Comparison of ENCODE assay signal across 16 mouse cellular contexts in the genomic region with DNA sequence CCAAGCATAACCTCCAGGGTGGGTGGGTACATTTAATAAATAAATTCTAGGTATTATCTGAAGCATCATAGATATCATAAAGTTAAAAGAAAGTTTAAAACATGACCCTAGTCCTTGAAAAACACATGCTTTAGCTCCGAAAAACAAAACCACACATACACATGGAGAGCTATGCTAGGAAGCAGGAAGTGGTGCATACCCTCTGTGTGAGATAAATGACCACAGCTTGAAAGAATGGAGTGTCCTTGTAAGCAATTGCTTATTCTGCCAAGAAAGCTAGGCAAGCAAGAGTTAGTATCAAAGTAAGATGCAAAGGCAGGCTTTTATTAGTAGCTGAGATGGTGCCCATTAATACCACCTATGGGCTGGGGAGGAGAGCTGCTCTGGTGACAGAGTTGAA. TPM values are rescaled to one million over a fixed set of nuclear protein-coding genes. Genes with fewer than 3 reads are reported as not detected.
A peak's percentile ranks its signal among the peaks of the same experiment; 100 is the strongest.
DNase-seq lines count a peak whose midpoint lies in the region; ATAC-seq and TF ChIP-seq lines count a peak whose summit lies in the region.
"Had no signal": no experiment of that assay in that cellular context is flagged by ENCODE, and none has a peak within 500 bp of the region (broad histone marks: within the 10 kb centered on the region; RNA-seq: fewer than 3 reads in every experiment).

No protein-coding gene starts in this region.

- no peaks in the 10 kb centered on the region for H3K4me1 ChIP-seq in intestine, embryonic 14.5 days (replicated peaks; ENCODE audit: control insufficient read depth, insufficient read depth, low read length)
- H3K4me1 ChIP-seq in intestine, postnatal 0 days (replicated peaks; ENCODE audit: control insufficient read depth, insufficient read depth, low read length) = no peaks in the 10 kb centered on the region
- H3K4me1 ChIP-seq in lung, embryonic 16.5 days (replicated peaks; ENCODE audit: control insufficient read depth, insufficient read depth, low read length) = peaks cover 17% of the 10 kb centered on the region
- H3K4me1 ChIP-seq in lung, adult 2 months (ENCODE audit: control insufficient read depth, insufficient read depth, low read length) = no peaks in the 10 kb centered on the region; the same call in 1 of the 2 replicates
- H3K4me1 ChIP-seq in hindbrain, embryonic 10.5 days (replicated peaks) = no peaks in the 10 kb centered on the region
- H3K4me1 ChIP-seq: forebrain, embryonic 13.5 days; midbrain, embryonic 10.5 days had no signal

- H3K4me3 ChIP-seq in intestine, embryonic 14.5 days (ENCODE audit: low read depth, low read length) = no peak overlapping the region
- no peak overlapping the region for H3K4me3 ChIP-seq in intestine, postnatal 0 days (ENCODE audit: low read depth, low read length)
- H3K4me3 ChIP-seq in lung, embryonic 16.5 days (ENCODE audit: low read length) = no peak overlapping the region
- H3K4me3 ChIP-seq in lung, adult 2 months (replicated peaks; ENCODE audit: extremely low read depth, low read depth, low read length) = no peak overlapping the region
- no peak overlapping the region for H3K4me3 ChIP-seq in hindbrain, embryonic 10.5 days
- H3K4me3 ChIP-seq: erythroblast, embryonic 14.5 days; forebrain, embryonic 13.5 days; midbrain, embryonic 10.5 days had no signal

- no peaks in the 10 kb centered on the region for H3K27me3 ChIP-seq in intestine, embryonic 14.5 days (replicated peaks; ENCODE audit: control insufficient read depth, insufficient read depth, low read length)
- no peaks in the 10 kb centered on the region for H3K27me3 ChIP-seq in intestine, postnatal 0 days (replicated peaks; ENCODE audit: control insufficient read depth, insufficient read depth, low read length)
- no peaks in the 10 kb centered on the region for H3K27me3 ChIP-seq in lung, embryonic 16.5 days (ENCODE audit: control insufficient read depth, insufficient read depth, low read depth, low read length)
- no peaks in the 10 kb centered on the region for H3K27me3 ChIP-seq in hindbrain, embryonic 10.5 days (ENCODE audit: insufficient read depth, poor library complexity, severe bottlenecking)
- H3K27me3 ChIP-seq: forebrain, embryonic 13.5 days had no signal

- H3K9ac ChIP-seq in intestine, embryonic 14.5 days (ENCODE audit: low read length) = no peak overlapping the region
- no peak overlapping the region for H3K9ac ChIP-seq in intestine, postnatal 0 days (ENCODE audit: low read depth, low read length)
- no peak overlapping the region for H3K9ac ChIP-seq in lung, embryonic 16.5 days (ENCODE audit: low read length)
- H3K9ac ChIP-seq: forebrain, embryonic 13.5 days; liver, embryonic 14.5 days had no signal

- H3K27ac ChIP-seq in intestine, embryonic 14.5 days (ENCODE audit: low read depth) = no peak overlapping the region
- H3K27ac ChIP-seq in intestine, postnatal 0 days (ENCODE audit: low read depth, low read length) = no peak overlapping the region
- H3K27ac ChIP-seq in lung, embryonic 16.5 days (ENCODE audit: low read length) = peak overlapping the region; percentile 88
- H3K27ac ChIP-seq in hindbrain, embryonic 10.5 days = no peak overlapping the region
- H3K27ac ChIP-seq: forebrain, embryonic 13.5 days; liver, embryonic 14.5 days; midbrain, embryonic 10.5 days had no signal

- no peak for ATAC-seq in intestine, embryonic 14.5 days (replicated peaks; ENCODE audit: low FRiP score, low TSS enrichment, low read depth)
- ATAC-seq in intestine, postnatal 0 days = no peak
- ATAC-seq in lung, embryonic 16.5 days (ENCODE audit: low read depth) = peak; percentile 89
- ATAC-seq in megakaryocyte-erythroid progenitor cell, adult 5-6 weeks (replicated peaks; ENCODE audit: low FRiP score, low TSS enrichment, poor library complexity, severe bottlenecking) = 0 out of 2 replicates have a peak, but pooled peaks have one; percentile 26
- ATAC-seq: forebrain, embryonic 13.5 days had no signal

- no peaks in the 10 kb centered on the region for H3K36me3 ChIP-seq in intestine, embryonic 14.5 days (ENCODE audit: control insufficient read depth, insufficient read depth, low read length)
- H3K36me3 ChIP-seq in intestine, postnatal 0 days (ENCODE audit: control insufficient read depth, insufficient read depth) = no peaks in the 10 kb centered on the region
- no peaks in the 10 kb centered on the region for H3K36me3 ChIP-seq in lung, embryonic 16.5 days (ENCODE audit: control insufficient read depth, insufficient read depth, low read length)
- no peaks in the 10 kb centered on the region for H3K36me3 ChIP-seq in hindbrain, embryonic 10.5 days
- H3K36me3 ChIP-seq: midbrain, embryonic 10.5 days had no signal

- no peak for TF ChIP-seq CTCF in intestine, postnatal 0 days (IDR thresholded peaks at IDR 0.05; ENCODE audit: low read depth)
- TF ChIP-seq CTCF in lung, adult 2 months (IDR thresholded peaks at IDR 0.05; ENCODE audit: insufficient read depth, low read length) = no peak

- peak; percentile 47 for DNase-seq in intestine, embryonic 14.5 days (ENCODE audit: low spot score)
- no peak for DNase-seq in lung, adult 2 months
- DNase-seq in Muller cell, postnatal 12 days (ENCODE audit: inconsistent ontology term) = peak; percentile 63
- no peak for DNase-seq in hindbrain, embryonic 10.5 days (ENCODE audit: low spot score)
- DNase-seq: adrenal gland, adult 2 months; cerebellum, adult 2 months; kidney, postnatal 4 days; thymus, postnatal 36 days had no signal

- 51% methylated on average over 1 of the region's 1 CpGs for WGBS in intestine, embryonic 14.5 days
- 61% methylated on average over 1 of the region's 1 CpGs for WGBS in intestine, postnatal 0 days
- 20% methylated on average over 1 of the region's 1 CpGs for WGBS in lung, embryonic 16.5 days
- WGBS in lung, adult 2 months = 20% methylated on average over 1 of the region's 1 CpGs
- WGBS in hindbrain, embryonic 10.5 days = 86% methylated on average over 1 of the region's 1 CpGs

- no peaks in the 10 kb centered on the region for H3K9me3 ChIP-seq in intestine, embryonic 14.5 days (ENCODE audit: control insufficient read depth, low read length)
- no peaks in the 10 kb centered on the region for H3K9me3 ChIP-seq in intestine, postnatal 0 days (ENCODE audit: control insufficient read depth)
- no peaks in the 10 kb centered on the region for H3K9me3 ChIP-seq in lung, embryonic 16.5 days (ENCODE audit: control insufficient read depth, low read length)
- no peaks in the 10 kb centered on the region for H3K9me3 ChIP-seq in hindbrain, embryonic 10.5 days
- H3K9me3 ChIP-seq: forebrain, embryonic 13.5 days; midbrain, embryonic 10.5 days had no signal

- H3K4me2 ChIP-seq in intestine, embryonic 14.5 days (ENCODE audit: low read length) = no peak overlapping the region
- H3K4me2 ChIP-seq in intestine, postnatal 0 days (replicated peaks; ENCODE audit: low read depth) = no peak overlapping the region
- no peak overlapping the region for H3K4me2 ChIP-seq in lung, embryonic 16.5 days (ENCODE audit: low read depth, low read length)
- H3K4me2 ChIP-seq: forebrain, embryonic 13.5 days had no signal

- no peak for TF ChIP-seq POLR2A in lung, adult 2 months (IDR thresholded peaks at IDR 0.05; ENCODE audit: borderline replicate concordance, extremely low read depth, low read depth, low read length)

RNA-seq across cellular contexts. Expression of gene C1qtnf7, which starts 6.4 kb away (rescaled TPM):
- 6.7 and 6.8 TPM in 2 replicates for polyA plus RNA-seq in intestine, embryonic 14.5 days (2014; fragmentation: Nextera tagmentation; extraction: Ambion mirVana)
- 3.8 and 4.3 TPM in 2 replicates for polyA plus RNA-seq in intestine, postnatal 0 days (2015; fragmentation: Nextera tagmentation; extraction: Ambion mirVana)
- 45.5 and 47.8 TPM in 2 replicates for polyA plus RNA-seq in lung, embryonic 16.5 days (2015; fragmentation: Nextera tagmentation; extraction: Ambion mirVana)
- polyA plus RNA-seq in lung, adult 2 months (2012; rRNA removed) = 14.1 and 25.3 TPM in 2 replicates
- total RNA-seq in megakaryocyte-erythroid progenitor cell, adult 5-6 weeks (2014; fragmentation: Nextera tagmentation) = not detected in 2 replicates
- not detected in 2 replicates for total RNA-seq in megakaryocyte-erythroid progenitor cell, adult 5-6 weeks (2017)
- polyA plus RNA-seq in hindbrain, embryonic 10.5 days (2016; fragmentation: Nextera tagmentation; extraction: Ambion mirVana) = 0.32 and 0.93 TPM in 2 replicates
- polyA plus RNA-seq: C2C12; erythroblast, embryonic 14.5 days had no signal

Comparison
In these comparisons a context has a peak if more than half of its experiments do, and no peak if none do; other contexts are left out.
1. ATAC-seq: peak in lung, embryonic 16.5 days (single experiment) and megakaryocyte-erythroid progenitor cell, adult 5-6 weeks (single experiment); none in intestine, embryonic 14.5 days (single experiment) and intestine, postnatal 0 days (single experiment).
2. DNase-seq: peak in intestine, embryonic 14.5 days (single experiment) and Muller cell, postnatal 12 days (single experiment); none in lung, adult 2 months (single experiment) and hindbrain, embryonic 10.5 days (single experiment).